Mouse (Mus musculus) CD4-positive, CD25-positive, alpha-beta regulatory T cell, adult 9 weeks (primary cell): ENCODE results near the gene Bola3. TPM values are rescaled to one million over a fixed set of nuclear protein-coding genes. Genes with fewer than 3 reads are reported as not detected.

ENCODE experiments used
- polyA plus RNA-seq: library from polyadenylated mRNA; unstranded; fragments of 100-300 nt; shearing (Covaris generic); gene quantifications from one replicate; pipeline ENCODE4 v1.2.1, GENCODE M21; 2017

The Bola3 gene
- 41.7 TPM for polyA plus RNA-seq

DNA sequence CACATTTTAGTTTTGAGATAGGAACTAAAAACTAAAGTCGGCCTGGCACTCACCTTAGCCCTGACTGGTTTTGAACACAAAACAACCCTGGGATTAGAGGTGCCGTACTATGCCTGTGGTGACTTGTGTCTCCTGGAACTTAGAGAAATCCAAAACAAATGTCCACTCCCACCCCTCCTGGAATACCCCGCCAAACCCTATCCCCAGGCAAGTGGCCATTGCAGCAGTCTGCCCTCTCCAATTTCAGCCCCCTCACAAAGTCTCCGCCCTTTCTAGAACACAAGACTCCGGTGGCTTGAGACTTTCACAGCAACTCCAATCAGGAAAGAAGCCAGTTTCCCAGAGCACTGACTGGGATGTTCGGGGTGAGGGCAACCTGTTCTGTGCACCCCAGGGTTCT lies at the start of gene Bola3:
Bola3 (plus strand) TSS at position 275 of the 400 bp plus-strand sequence.

DNA sequence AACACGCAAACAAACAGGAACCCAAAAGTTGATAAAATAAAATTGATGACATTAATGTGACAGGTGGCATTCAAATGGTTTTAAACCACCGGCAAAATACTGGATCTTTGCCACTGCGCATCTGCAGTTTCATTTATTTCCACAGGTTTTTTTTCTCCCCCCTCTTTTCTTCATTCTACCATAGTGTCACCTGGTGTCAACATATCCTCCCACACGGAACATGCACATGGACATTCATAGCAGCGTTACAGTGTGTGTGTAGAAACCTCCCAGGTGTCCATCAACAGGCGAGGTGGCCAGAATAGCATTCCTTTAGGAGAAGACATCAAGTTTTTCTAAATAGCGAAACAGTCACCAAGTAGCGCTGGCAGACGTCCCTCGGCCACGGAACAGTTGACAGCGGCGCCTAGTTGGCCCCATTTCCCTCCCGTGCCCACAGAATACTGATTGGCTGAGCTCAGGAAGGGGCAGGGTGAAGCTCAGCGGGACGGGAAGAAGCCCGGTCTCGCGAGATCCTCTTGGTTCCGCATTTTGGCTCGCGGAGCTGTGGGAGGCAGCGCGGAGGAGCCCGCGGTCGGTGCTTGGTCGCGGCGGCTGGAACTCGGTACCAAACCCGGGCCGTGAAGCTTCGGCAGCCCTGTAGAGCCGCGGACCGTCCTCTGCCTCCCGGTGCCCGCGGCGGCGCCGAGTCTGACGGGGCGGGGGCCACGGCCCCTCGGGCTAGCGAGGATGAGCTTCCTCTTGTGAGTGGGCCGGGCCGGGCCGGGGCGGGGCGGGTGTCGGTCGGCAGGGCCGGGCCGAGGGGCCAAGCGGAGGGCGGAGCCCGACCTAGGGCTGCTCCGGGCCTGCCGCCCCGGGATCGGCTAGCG lies 23.2 kb upstream of the Bola3 start, which contains the start of the genes Mthfd2 and Mob1a:
Mthfd2 (minus strand) TSS at position 384 of the 869 bp plus-strand sequence.
Mob1a (plus strand) TSS at position 492 of the 869 bp plus-strand sequence.

Other genes starting within 250 kb of the Bola3 start
- 4.4 TPM for gene Ccdc142, start 247.5 kb upstream of the Bola3 start, polyA plus RNA-seq
- gene Gm42688, start 247.5 kb upstream of the Bola3 start, polyA plus RNA-seq: 3.9 TPM
- gene Mrpl53, start 240.1 kb upstream of the Bola3 start, polyA plus RNA-seq: 65.3 TPM
- 4.5 TPM for gene Mogs, start 233.7 kb upstream of the Bola3 start, polyA plus RNA-seq
- gene Wbp1, start 227.6 kb upstream of the Bola3 start, polyA plus RNA-seq: 67.6 TPM
- gene Ino80b, start 223.7 kb upstream of the Bola3 start, polyA plus RNA-seq: 8.0 TPM
- gene Rtkn, start 213.7 kb upstream of the Bola3 start, polyA plus RNA-seq: 0.91 TPM
- gene Wdr54, start 192.8 kb upstream of the Bola3 start, polyA plus RNA-seq: 1.4 TPM
- not detected for gene 1700003E16Rik, start 192.7 kb upstream of the Bola3 start, polyA plus RNA-seq
- gene Dctn1, start 183.2 kb upstream of the Bola3 start, polyA plus RNA-seq: 67.1 TPM
- 0.94 TPM for gene Slc4a5, start 129.3 kb upstream of the Bola3 start, polyA plus RNA-seq
- 85.7 TPM for gene Mthfd2, start 23.2 kb upstream of the Bola3 start, polyA plus RNA-seq
- gene Mob1a, start 23.1 kb upstream of the Bola3 start, polyA plus RNA-seq: 67.5 TPM
- gene Tet3, start 109.9 kb downstream of the Bola3 start, polyA plus RNA-seq: 49.1 TPM
- 143 TPM for gene Dguok, start 157.8 kb downstream of the Bola3 start, polyA plus RNA-seq
- gene Actg2, start 187.1 kb downstream of the Bola3 start, polyA plus RNA-seq: 27.0 TPM
- gene Stambp, start 223.6 kb downstream of the Bola3 start, polyA plus RNA-seq: 45.0 TPM